Mouse (Mus musculus) heart, postnatal 36 days (tissue): ENCODE measurements around the gene Bad. TPM values are rescaled to one million over a fixed set of nuclear protein-coding genes. Genes with fewer than 3 reads are reported as not detected.

Experiments
- DNase-seq, 2 experiments: peaks; one replicate each; pipeline ENCODE4 v3.0.0; 2021 to 2022
- intact Hi-C: fragments of 180-260 bp; cut with DNase I; formaldehyde crosslinking; loops from one replicate; pipeline ENCODE4 v1.15.1; 2025
- microRNA-seq, 2 experiments: library from miRNA; unstranded; fragments of <30 nt; microRNA quantifications; one replicate each; pipeline ENCODE4 v1.2.0; 2021; ENCODE audit warnings: borderline number of aligned reads in 2 of 2
- total RNA-seq, 2 experiments: library from RNA; stranded (reverse); gene quantifications; 2 replicates each; pipeline ENCODE4 v1.2.3; 2021

Bad gene
- total RNA-seq, 2 experiments from 2014 or later, result 22.0 to 24.7 TPM

DNA sequence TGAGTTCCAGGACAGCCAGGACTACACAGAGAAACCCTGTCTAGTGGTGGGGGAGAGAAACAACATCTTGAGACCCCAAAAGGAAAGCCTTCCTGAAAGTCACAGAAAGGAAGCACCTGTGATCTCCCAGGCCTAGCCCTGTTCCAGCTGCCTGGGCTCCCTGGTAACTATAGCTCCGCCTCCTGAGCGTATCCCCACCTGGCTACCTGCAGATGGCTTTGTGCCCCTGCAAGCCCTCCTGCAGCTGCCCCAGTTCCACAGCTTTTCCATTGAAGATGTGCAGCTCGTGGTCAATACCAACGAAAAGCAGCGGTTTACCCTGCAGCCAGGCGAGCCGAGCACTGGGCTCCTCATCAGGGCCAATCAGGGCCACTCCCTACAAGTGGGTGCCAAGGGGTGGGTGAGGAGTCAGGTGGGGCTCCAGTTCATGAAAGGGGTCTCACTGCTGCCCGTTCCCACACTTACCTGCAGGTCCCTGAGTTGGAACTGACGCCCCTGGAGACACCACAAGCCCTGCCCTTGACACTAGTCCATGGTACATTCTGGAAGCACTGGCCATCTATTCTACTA is 56.1 kb downstream of the Bad start:
- DNase-seq, result no peak
- intact Hi-C loops, result loop anchor here (5.0 kb wide), 1 partner anchor 39 kb away; the partner anchor contains the start of gene Stip1

DNA sequence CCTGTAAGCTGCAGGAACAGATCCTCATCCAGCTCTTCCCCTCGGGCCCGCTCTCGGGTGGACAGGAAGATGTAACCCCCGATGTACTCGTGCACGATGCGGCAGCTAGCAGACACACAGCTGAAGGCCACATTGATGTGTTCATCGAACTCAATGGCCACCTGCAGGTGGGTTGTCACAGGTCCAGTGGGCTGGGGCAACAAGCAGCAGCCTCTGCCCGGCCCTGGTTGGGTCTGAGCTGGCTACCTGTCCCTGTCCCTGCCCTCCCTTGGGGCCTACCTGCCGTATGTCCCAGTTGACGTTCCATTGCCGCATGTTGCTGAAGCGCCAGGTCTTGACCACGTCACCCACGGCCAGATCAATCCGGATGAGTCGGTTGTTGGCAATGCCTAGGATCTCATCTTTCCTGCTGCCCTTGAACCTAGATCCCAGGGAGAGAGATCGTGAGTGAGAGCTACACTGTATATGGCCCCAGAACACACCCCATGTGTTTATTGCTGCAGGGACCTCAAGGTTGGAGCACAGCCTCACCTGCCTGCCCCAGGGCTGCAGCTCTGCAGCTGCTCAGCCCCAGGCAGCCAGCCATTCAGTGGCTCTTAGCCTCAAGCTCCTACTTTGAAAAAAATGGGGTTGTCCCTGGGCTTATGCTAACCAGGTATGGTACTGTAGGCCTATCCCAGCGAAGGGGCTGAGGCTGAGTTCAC is 57.9 kb downstream of the Bad start:
- DNase-seq, result no peak
- intact Hi-C loops, result loop anchor here (5.0 kb wide), 1 partner anchor 38 kb away; the partner anchor contains the start of gene Stip1

Small RNA genes lying within 50 kb of the gene (microRNA-seq; reads per million reads assigned to microRNA genes)
- gene Mir6990, result 5.4 to 7.9 reads per million in 2 experiments

Other genes with a start within 250 kb of the Bad start
- gene Rps6ka4, start 101.2 kb upstream of the Bad start, total RNA-seq, result 10 to 100 TPM; 17.4 to 19.4 TPM
- under 1 TPM; 0.69 to 0.92 TPM for gene Ccdc88b, start 83.7 kb upstream of the Bad start, total RNA-seq
- 10 to 100 TPM; 27.8 to 30.3 TPM for gene Trmt112, start 32.2 kb upstream of the Bad start, total RNA-seq
- gene Prdx5, start 31.8 kb upstream of the Bad start, total RNA-seq, result 100 to 1,000 TPM; 693 to 776 TPM
- 100 to 1,000 TPM; 146 to 154 TPM for gene Esrra, start 20.0 kb upstream of the Bad start, total RNA-seq
- gene Catsperz, start 16.5 kb upstream of the Bad start, total RNA-seq, result not detected
- not detected for gene Kcnk4, start 7.3 kb upstream of the Bad start, total RNA-seq
- gene Gpr137, start 619 bp downstream of the Bad start, total RNA-seq, result 10 to 100 TPM; 37.3 to 39.1 TPM
- gene Ppp1r14b, start 33.1 kb downstream of the Bad start, total RNA-seq, result 10 to 100 TPM; 77.3 to 95.8 TPM
- gene Plcb3, start 34.6 kb downstream of the Bad start, total RNA-seq, result 10 to 100 TPM; 17.0 to 18.5 TPM
- 10 to 100 TPM; 18.8 to 20.5 TPM for gene Fkbp2, start 38.6 kb downstream of the Bad start, total RNA-seq
- 100 to 1,000 TPM; 438 to 444 TPM for gene Vegfb, start 45.8 kb downstream of the Bad start, total RNA-seq
- gene Dnajc4, start 50.7 kb downstream of the Bad start, total RNA-seq, result 10 to 100 TPM; 51.0 to 57.1 TPM
- 10 to 100 TPM; 27.0 to 28.9 TPM for gene Nudt22, start 54.3 kb downstream of the Bad start, total RNA-seq
- gene Trpt1, start 54.3 kb downstream of the Bad start, total RNA-seq, result 10 to 100 TPM; 23.0 to 25.5 TPM
- gene Fermt3, start 77.6 kb downstream of the Bad start, total RNA-seq, result 1 to 10 TPM; 4.2 to 5.9 TPM
- 100 to 1,000 TPM in 1 of 2 experiments, 10 to 100 TPM in 1; 98.7 to 126 TPM for gene Stip1, start 98.1 kb downstream of the Bad start, total RNA-seq
- 100 to 1,000 TPM; 272 to 280 TPM for gene Macrod1, start 114.9 kb downstream of the Bad start, total RNA-seq
- under 1 TPM; 0.84 to 1.00 TPM for gene Flrt1, start 163.9 kb downstream of the Bad start, total RNA-seq